Mouse (Mus musculus) gastrocnemius, adult 18-20 months (tissue): ENCODE results near the gene Camp. TPM values are rescaled to one million over a fixed set of nuclear protein-coding genes. Genes with fewer than 3 reads are reported as not detected.

Experiments used
- DNase-seq: peaks from one replicate; pipeline ENCODE4 v3.0.0; 2021; ENCODE audit warnings: low spot score
- long read RNA-seq, 2 experiments: library from polyadenylated mRNA; stranded (forward); transcript quantifications; one replicate each; pipeline ENCODE4 v2.0.0; 2021
- total RNA-seq, 2 experiments: library from RNA; stranded (reverse); gene quantifications; 2 replicates each; pipeline ENCODE4 v1.2.3; 2021

Camp gene
- total RNA-seq, result not detected
- long read RNA-seq, experiment 1, result 0 reads
- long read RNA-seq, experiment 2, result 0 reads

DNA sequence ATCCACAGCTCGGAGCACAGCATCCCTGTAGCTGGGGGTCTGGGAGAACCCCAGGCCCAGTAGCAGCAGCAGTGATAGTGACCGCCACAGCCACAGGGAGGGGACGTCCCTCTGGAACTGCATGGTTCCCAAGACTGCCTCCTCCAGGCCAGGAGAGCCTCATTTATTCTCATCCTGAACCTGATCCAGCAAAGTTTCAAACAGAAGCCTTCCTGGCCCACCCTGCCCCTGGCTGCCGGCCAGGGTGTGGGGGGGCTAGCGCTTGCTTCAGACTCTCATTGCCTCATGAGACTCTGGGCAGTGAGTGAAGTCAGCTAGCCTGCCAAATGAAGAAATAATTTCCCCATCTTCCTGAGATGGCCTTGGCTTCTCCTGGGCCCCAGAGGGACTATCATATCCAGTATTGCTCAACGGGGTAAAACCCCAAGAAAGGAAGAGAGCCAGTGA is at the start of gene Camp:
Gene Camp (minus strand): TSS at position 306 of the 447 bp plus-strand sequence.
- peak; percentile 76 for DNase-seq

DNA sequence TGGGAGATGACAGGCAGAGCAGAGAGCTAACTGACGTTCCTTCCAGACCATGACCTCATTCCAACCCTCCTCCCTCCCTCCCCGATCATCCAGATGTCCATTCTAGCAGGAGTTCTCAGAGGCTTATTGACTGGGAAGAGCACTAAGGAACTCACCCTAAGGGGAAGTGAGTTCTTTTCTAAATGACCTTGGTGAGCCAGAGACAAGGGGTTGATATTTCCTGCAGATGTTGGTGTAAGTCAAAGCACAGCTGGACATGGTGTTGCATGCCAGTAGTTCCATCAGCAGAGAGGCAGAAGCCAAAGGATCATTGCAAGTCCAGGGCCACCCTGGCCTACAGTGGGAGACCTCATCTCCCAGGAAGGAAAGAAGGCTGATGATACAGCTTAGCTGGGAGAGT is 48.6 kb upstream of the Camp start:
- DNase-seq, result peak; percentile 67

DNA sequence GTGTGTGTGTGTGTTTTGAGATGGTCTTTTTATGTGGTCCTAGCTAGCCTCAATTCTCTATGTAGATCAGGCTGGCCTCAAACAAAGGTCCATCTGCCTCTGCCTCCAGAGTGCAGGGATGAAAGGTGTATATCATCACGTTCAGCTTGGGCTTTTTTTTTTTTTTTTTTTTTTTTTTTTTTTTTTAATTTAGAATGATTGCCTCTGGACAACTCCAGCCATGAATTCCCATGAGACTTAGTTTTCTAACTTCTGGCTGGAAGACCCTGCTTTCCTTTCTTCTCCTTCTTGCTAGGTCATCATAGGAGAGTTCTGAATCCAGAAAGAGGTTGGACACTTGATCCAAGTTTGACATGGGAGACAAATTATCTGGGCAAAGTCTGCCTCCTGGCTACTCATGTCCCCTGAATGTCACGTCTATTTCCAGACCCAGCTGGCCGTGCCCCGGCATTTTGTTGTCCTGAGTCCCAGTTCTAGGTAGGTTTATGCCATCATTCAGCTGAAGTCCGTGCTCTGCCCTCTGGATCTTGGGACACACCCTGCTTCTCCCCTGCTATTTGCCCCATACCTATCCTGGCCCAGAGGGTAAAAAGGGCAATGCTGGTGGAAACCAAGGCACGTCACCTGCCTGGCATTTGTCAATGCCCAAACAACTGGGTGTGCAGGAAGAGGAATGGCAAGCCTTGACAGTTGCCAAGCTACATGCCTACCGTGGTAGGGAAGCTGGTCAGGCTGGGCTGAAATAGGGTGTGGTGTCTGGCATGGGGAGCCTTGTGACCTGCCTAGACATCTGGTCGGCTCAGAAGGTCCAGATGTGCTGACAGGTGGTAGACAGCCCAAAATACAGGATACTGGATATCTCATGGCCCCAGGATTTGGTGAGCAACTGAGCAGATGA is 47.1 kb upstream of the Camp start:
- peak; percentile 81 for DNase-seq

GRCm38 (mm10) chr9:109895593-109895992 is 46.2 kb upstream of the Camp start:
- peak; percentile 69 for DNase-seq

- DNase-seq, result peak; percentile 91
These were observed 45.1 kb upstream of the Camp start for GRCm38 (mm10) chr9:109894413-109895090.

- peak; percentile 87 for DNase-seq
These were observed 43.3 kb upstream of the Camp start for GRCm38 (mm10) chr9:109892651-109893250.

DNA sequence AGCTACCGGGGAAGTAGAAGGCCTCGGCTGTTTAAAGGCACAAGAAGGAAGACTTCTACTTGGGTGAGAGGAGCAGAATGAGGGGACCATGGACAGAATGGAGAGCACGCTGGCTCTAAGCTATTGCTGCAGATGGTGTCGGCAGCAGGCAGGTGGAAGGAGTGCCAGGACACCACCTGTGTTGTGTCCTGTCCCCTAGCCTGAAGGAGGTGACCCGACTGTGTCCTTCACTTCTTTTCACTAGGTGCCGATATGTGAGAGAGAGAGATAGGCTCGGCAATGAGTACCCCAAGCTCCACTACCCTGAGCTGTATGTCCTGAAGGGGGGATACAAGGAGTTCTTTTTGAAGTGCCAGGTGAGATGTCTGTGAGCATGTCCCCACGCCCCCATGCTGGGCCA is 42.1 kb upstream of the Camp start:
- DNase-seq, result no peak

- no peak for DNase-seq
These were observed 37.9 kb upstream of the Camp start for GRCm38 (mm10) chr9:109887321-109887720.

GRCm38 (mm10) chr9:109886259-109886658 is 36.8 kb upstream of the Camp start:
- DNase-seq, result no peak

DNA sequence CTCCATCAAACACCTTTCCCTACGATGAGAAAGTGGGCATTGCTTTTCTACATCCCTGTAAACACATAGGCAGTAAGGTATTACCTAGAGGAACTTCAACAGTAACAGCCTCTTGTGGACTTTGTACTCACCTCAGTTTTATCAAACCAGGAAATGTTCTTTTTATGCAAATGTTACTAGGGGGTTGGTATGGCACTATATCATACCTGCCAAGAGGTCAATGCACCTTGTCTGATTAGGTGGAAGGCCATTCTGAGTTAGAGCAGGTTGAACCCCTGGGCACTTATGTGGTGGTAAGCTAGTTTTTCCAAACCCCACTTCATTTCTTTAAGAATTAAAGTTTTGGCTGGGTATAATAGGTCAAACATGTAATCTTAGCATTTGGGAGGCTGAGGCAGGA is 29.9 kb upstream of the Camp start:
- no peak for DNase-seq

- no peak for DNase-seq
These were observed 28.2 kb upstream of the Camp start for GRCm38 (mm10) chr9:109877666-109878065.

DNA sequence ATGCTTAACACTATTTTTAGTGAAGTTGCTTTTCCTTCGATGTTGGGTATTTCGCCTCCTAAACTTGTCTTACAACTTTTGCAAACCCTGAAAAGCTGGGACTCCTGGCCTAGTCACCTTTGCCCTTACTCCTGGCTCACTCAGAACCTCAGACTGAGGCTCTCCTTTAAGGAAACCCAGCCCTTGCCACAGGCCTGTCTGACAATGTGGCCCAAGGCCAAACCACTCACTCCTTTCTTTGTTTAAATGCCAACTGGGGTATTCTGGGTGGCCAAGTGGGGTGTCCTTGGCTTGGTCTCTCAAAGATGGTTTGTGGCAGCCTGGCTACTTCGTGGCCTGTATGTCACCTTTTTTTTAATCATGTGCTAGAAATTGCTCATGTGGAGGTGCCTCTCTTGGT is 27.3 kb upstream of the Camp start:
- DNase-seq, result no peak

- peak; percentile 41 for DNase-seq
These were observed 26.5 kb upstream of the Camp start for GRCm38 (mm10) chr9:109875695-109876601.

- DNase-seq, result peak; percentile 98
These were observed 25.6 kb upstream of the Camp start, which contains the start of gene Cdc25a for GRCm38 (mm10) chr9:109874797-109875691. Gene Cdc25a (plus strand): TSS chr9:109875579.

DNA sequence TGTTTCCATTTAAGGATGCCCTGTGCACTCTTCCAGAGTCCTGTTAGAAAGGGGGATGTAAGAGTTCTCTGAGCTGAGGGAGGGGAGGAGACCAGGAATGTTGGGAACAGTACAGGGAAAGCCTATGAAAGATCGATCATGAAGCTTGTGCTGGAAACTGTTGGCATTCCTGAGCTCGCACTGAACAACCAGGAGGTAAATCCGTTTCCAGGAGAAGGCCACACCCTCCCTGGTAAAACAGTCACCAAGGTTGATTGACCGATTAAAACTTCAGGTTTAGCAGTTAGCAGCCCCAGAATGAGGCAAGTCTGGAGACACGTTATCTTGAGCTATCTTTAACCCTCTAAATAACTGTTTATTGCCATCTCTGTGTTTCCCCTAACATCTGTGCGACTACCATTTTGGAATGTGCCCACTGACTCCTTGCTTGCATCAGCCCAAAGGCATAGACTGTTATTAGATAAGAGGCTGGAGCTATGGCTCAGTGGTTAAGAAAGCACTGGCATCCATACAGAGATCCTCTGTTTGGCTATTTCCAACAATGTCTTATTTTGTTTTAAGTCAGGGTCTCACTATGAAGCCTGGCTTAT is 21.7 kb upstream of the Camp start:
- DNase-seq, result no peak

GRCm38 (mm10) chr9:109866218-109866617 is 16.8 kb upstream of the Camp start:
- no peak for DNase-seq

- no peak for DNase-seq
These were observed 13.7 kb upstream of the Camp start for GRCm38 (mm10) chr9:109863085-109863484.

DNA sequence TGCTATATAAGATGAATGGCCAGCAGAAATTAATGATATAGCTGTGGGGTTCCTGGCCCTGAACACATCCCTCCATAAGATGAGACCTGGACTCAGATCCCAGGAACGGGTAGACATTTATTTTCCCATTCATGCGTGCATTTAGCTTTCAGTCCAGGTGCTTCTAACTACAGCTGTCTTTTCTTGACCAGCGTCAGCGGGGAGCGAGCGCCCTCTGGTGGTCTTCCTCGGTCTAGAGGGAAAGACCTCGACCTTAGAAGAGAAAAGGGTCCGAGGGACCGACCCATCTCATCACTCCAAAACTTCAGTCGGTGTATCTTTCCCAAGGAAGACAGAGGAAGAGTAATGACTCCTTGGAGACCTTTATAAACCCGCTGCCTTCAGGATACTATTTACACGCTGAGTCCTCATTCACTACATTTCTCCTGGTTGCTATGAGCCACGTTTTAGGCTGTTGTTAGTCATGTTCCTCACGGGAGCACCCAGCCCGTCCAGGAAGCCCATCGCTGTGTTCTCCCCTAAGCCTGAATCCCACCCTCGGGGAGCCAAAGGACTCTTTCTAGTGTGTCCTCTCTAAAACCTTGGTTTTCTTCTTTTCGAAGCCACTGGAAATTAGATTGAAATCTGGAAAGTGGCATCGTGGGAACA is 13.1 kb upstream of the Camp start:
- DNase-seq, result peak; percentile 70

- no peak for DNase-seq
These were observed 6.5 kb upstream of the Camp start for GRCm38 (mm10) chr9:109855947-109856346.
